Mouse (Mus musculus): ENCODE results near the gene Rnf43.

The Rnf43 gene

GRCm38 (mm10) chr11:87675606-87676005 is 13.1 kb downstream of the Rnf43 start:
- ATAC-seq (ENCODE audit: insufficient number of reproducible peaks, low FRiP score, low TSS enrichment): no peak

- no peak for ATAC-seq (ENCODE audit: insufficient number of reproducible peaks, low FRiP score, low TSS enrichment)
Measured at GRCm38 (mm10) chr11:87677756-87678155, 15.2 kb downstream of the Rnf43 start.

- ATAC-seq (ENCODE audit: insufficient number of reproducible peaks, low FRiP score, low TSS enrichment): no peak
Measured at GRCm38 (mm10) chr11:87678545-87678944, 16.0 kb downstream of the Rnf43 start.

GRCm38 (mm10) chr11:87678976-87679375 is 16.5 kb downstream of the Rnf43 start:
- no peak for ATAC-seq (ENCODE audit: insufficient number of reproducible peaks, low FRiP score, low TSS enrichment)

- no peak for ATAC-seq (ENCODE audit: insufficient number of reproducible peaks, low FRiP score, low TSS enrichment)
Measured at GRCm38 (mm10) chr11:87680786-87681185, 18.3 kb downstream of the Rnf43 start.

- ATAC-seq (ENCODE audit: insufficient number of reproducible peaks, low FRiP score, low TSS enrichment): no peak
Measured at GRCm38 (mm10) chr11:87682096-87682495, 19.6 kb downstream of the Rnf43 start.

- no peak for ATAC-seq (ENCODE audit: insufficient number of reproducible peaks, low FRiP score, low TSS enrichment)
Measured at GRCm38 (mm10) chr11:87682838-87683571, 20.5 kb downstream of the Rnf43 start.

- no peak for ATAC-seq (ENCODE audit: insufficient number of reproducible peaks, low FRiP score, low TSS enrichment)
Measured at GRCm38 (mm10) chr11:87686407-87686806, 23.9 kb downstream of the Rnf43 start.

- ATAC-seq (ENCODE audit: insufficient number of reproducible peaks, low FRiP score, low TSS enrichment): no peak
Measured at GRCm38 (mm10) chr11:87687246-87688225, 25.0 kb downstream of the Rnf43 start.

- no peak for ATAC-seq (ENCODE audit: insufficient number of reproducible peaks, low FRiP score, low TSS enrichment)
Measured at GRCm38 (mm10) chr11:87688478-87689203, 26.1 kb downstream of the Rnf43 start.

- no peak for ATAC-seq (ENCODE audit: insufficient number of reproducible peaks, low FRiP score, low TSS enrichment)
Measured at GRCm38 (mm10) chr11:87689402-87689808, 26.9 kb downstream of the Rnf43 start.

GRCm38 (mm10) chr11:87690054-87690740 is 27.7 kb downstream of the Rnf43 start:
- no peak for ATAC-seq (ENCODE audit: insufficient number of reproducible peaks, low FRiP score, low TSS enrichment)

GRCm38 (mm10) chr11:87697131-87697682 is 34.7 kb downstream of the Rnf43 start:
- no peak for ATAC-seq (ENCODE audit: insufficient number of reproducible peaks, low FRiP score, low TSS enrichment)

GRCm38 (mm10) chr11:87698126-87698525 is 35.6 kb downstream of the Rnf43 start:
- ATAC-seq (ENCODE audit: insufficient number of reproducible peaks, low FRiP score, low TSS enrichment): no peak

GRCm38 (mm10) chr11:87701108-87701507 is 38.6 kb downstream of the Rnf43 start:
- no peak for ATAC-seq (ENCODE audit: insufficient number of reproducible peaks, low FRiP score, low TSS enrichment)

GRCm38 (mm10) chr11:87701877-87702620 is 39.5 kb downstream of the Rnf43 start:
- no peak for ATAC-seq (ENCODE audit: insufficient number of reproducible peaks, low FRiP score, low TSS enrichment)

- no peak for ATAC-seq (ENCODE audit: insufficient number of reproducible peaks, low FRiP score, low TSS enrichment)
Measured at GRCm38 (mm10) chr11:87703654-87704053, 41.1 kb downstream of the Rnf43 start.

GRCm38 (mm10) chr11:87704289-87704688 is 41.8 kb downstream of the Rnf43 start:
- no peak for ATAC-seq (ENCODE audit: insufficient number of reproducible peaks, low FRiP score, low TSS enrichment)

- no peak for ATAC-seq (ENCODE audit: insufficient number of reproducible peaks, low FRiP score, low TSS enrichment)
Measured at GRCm38 (mm10) chr11:87707570-87707969, 45.0 kb downstream of the Rnf43 start.

Data from cerebellum, adult (tissue).